Mouse (Mus musculus) layer of hippocampus, postnatal 25 days (tissue): ENCODE results near the gene Csrp2. TPM values are rescaled to one million over a fixed set of nuclear protein-coding genes. Genes with fewer than 3 reads are reported as not detected.

Source experiments
- DNase-seq, 2 experiments: peaks; one replicate each; pipeline ENCODE4 v3.0.0; 2022; ENCODE audit warnings: mixed read lengths in 2 of 2, low spot score in 1 of 2; ENCODE audit errors: extremely low spot score in 1 of 2
- total RNA-seq, 2 experiments: library from RNA; stranded (reverse); gene quantifications; 2 replicates each; pipeline ENCODE4 v1.2.3; 2021

Gene Csrp2
- total RNA-seq, result 10 to 100 TPM; 27.3 to 29.7 TPM

GRCm38 (mm10) chr10:110919531-110920343 lies at the start of gene Csrp2:
Gene Csrp2 (plus strand): TSS chr10:110919789.
- DNase-seq, result peak; percentile 42 to 49

- no peak for DNase-seq
Measured at GRCm38 (mm10) chr10:110874853-110875252, 44.7 kb upstream of the Csrp2 start.

GRCm38 (mm10) chr10:110876956-110877355 lies 42.6 kb upstream of the Csrp2 start:
- no peak for DNase-seq

DNA sequence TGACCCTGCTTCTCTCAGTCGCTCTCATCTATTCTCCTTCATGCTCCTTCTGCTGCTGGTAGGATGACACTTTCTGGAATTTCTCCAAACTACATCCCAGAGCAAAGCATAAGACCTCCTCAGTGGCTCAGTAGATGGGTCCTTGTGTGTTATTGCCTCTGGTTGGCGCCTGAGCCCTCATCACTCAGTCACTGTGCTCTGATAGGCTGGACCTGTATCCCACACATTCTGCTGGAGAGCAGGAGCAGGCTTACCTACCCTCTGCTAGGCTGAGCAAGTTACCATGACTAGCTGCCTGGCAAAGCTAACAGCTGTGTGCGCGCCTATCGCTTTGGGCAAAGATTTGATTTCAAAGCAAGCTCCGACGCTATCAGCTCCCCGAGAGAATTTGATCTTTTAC lies 41.7 kb upstream of the Csrp2 start:
- no peak for DNase-seq

GRCm38 (mm10) chr10:110878641-110879040 lies 40.9 kb upstream of the Csrp2 start:
- DNase-seq, result no peak

DNA sequence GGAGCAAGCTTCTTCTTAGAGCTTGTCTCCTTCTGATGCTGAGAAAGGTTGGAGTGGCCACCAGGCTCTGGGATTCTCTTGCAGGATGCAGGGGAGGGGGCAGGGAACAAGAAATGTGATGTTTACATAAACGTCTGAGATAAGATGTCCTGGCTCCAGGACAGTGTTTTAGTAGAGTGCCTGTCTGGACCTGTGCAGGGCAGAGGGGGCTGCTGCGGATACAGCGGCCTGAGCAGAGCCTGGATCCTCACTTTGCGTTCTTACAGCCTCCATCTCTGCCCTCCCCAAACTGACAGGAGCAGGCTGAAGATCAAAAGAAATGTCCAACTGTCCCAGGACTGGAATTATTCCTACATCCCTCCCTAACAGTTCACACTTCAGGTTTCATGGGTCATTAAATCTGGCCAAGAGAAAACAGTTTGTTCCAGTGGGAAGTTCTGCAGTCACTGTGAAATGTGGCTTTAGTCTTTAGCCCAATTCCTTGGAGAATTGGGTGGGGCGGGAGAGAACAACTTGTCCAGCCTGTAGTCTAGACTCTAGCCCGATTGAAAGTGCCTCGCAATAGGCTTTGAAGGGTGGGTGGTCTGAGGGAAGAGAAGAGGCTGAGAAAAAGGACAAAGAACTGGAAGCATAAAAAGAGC lies 40.0 kb upstream of the Csrp2 start:
- no peak for DNase-seq

DNA sequence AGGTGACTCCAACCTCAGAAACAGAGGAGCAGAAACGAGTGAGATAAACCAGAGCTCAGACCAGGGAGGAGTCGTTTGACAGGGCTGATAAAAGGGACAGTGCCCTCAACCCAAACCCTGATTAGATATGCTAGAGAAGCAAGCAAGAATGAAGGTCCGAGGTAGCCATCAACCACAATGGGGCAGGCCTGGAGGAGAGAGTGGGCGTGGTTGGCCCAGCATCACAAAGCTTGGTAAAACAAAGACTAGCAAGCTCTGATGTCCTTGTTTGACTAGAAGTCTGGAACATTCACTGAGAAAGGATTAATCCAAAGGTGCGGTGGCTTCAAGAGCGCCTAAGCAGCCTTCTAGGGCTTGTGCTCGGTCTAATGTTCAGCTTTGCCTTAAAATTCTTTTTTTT lies 38.2 kb upstream of the Csrp2 start:
- DNase-seq, result no peak

GRCm38 (mm10) chr10:110882701-110883100 lies 36.9 kb upstream of the Csrp2 start:
- no peak for DNase-seq

GRCm38 (mm10) chr10:110890656-110891272 lies 28.8 kb upstream of the Csrp2 start:
- DNase-seq, result no peak

DNA sequence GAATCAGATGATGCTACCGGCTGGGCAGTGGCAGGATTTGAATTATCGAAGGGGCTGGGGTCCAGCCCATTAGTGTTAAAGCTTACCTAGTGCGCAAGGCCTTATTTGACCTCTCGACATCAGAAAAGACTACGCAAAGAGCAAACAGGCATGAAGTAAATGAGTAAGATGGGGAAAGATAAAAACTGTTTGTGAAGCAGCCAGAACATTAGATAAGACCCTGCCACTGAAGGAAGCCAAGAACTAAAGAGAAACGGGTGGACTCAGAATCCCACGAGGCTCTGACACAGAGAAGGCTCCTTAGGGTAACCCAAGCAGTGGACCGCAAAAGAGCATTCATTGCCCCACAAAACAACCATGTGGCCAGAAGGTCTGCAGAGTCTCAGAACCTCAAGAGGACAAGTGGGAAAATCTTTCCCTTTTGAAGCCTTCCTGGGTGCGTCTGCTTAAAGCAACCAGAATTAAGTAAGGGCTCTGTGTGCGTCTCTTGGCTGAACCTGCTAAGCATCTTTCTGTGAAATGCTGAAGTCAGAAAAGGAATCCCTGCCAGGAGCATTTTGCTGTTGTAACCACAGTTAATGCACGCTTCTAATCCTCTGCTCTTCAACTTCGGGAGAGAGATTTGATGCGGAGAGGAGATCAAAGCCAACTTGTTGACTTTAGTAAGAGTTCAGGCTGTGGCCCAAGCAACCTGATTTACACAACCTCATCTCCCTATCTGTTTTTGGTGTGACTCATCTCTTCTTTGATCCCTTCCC lies 19.7 kb upstream of the Csrp2 start:
- DNase-seq, result no peak

- DNase-seq, result no peak
Measured at GRCm38 (mm10) chr10:110903862-110904261, 15.7 kb upstream of the Csrp2 start.

- no peak for DNase-seq
Measured at GRCm38 (mm10) chr10:110916666-110917344, 2.8 kb upstream of the Csrp2 start.

- DNase-seq, result no peak
Measured at GRCm38 (mm10) chr10:110917521-110917920, 2.1 kb upstream of the Csrp2 start.

GRCm38 (mm10) chr10:110918414-110919391 lies 886 bp upstream of the Csrp2 start:
- DNase-seq, result no peak

GRCm38 (mm10) chr10:110920368-110920950 lies 870 bp downstream of the Csrp2 start:
- DNase-seq, result no peak

DNA sequence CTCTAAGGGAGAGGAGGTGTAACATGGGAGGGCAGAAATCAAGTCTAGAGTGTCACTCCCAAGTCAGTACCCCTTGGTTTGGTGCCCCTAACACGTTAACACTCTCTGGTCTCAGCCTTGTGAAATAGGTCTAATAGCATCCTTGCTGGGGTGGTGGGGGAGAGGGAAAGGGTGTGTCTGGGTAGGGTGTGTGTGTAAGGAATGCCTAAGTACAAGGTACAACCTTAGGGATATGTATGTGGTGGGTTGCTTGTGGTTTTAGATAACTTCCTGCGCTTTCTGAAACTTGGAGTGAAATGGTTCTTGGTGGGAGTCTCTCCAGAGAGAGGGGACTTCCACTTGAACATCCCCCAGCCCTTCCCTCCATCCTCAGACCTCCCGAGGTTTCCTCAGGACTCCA lies 2.3 kb downstream of the Csrp2 start:
- no peak for DNase-seq

DNA sequence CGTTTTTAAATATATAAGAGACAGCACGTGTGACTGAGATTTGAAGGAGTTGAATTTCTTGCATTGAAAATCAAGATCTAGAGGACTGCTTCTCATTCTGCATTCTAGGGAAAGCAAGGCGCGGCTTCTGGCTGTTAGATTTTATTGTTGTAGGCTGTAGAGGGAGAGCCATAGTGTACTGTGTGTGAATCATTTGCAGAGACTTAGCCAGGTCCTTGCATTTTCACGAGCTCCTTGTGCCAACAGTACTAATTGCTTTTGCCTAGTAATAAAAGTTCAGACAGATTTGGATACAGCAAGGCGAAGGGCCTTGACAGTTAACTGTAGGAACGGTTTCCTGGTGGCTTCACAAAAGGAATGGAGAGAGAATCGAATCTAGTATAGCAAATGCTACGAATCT lies 3.0 kb downstream of the Csrp2 start:
- no peak for DNase-seq

GRCm38 (mm10) chr10:110927491-110927890 lies 7.9 kb downstream of the Csrp2 start:
- no peak for DNase-seq

DNA sequence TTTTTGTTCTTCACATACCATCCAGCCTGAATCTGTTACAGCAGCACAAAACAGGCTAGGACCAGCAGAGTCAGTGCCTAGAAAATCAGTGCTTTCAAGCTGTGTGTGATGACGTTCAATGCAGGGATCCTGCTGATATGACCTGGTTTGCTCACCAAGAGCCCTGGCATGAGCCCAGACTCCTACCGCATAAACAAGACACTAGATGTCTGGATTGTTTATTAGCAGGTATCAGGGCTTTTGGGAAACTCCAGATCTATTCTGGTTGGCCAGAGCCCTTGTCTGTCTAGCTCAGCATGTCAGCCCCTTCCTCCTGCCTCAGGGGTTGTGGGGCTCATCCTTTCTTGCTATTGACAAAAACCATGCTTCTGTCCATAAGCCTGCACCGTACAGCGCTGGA lies 10.2 kb downstream of the Csrp2 start:
- no peak for DNase-seq
